Mouse (Mus musculus): ENCODE results near the gene Ifit1bl1.
"Not testable (repeated sequence)": the region's sequence is repeated elsewhere in the genome, so short reads cannot be mapped to it uniquely, and the experiment has no call there.

Gene Ifit1bl1

GRCm38 (mm10) chr19:34601888-34602287, at the start of gene Ifit1bl1:
Ifit1bl1 (minus strand) TSS chr19:34601956.
- DNase-seq (ENCODE audit: low spot score): peak; percentile 54

GRCm38 (mm10) chr19:34650997-34651396, 49.2 kb upstream of the Ifit1bl1 start:
- no peak for DNase-seq (ENCODE audit: low spot score)

- no peak for DNase-seq (ENCODE audit: low spot score)
Measured at GRCm38 (mm10) chr19:34650276-34650675, 48.5 kb upstream of the Ifit1bl1 start.

GRCm38 (mm10) chr19:34647630-34648029, 45.9 kb upstream of the Ifit1bl1 start:
- not testable (repeated sequence) for DNase-seq (ENCODE audit: low spot score)

GRCm38 (mm10) chr19:34642616-34643015, 40.9 kb upstream of the Ifit1bl1 start:
- no peak for DNase-seq (ENCODE audit: low spot score)

- DNase-seq (ENCODE audit: low spot score): peak; percentile 68
Measured at GRCm38 (mm10) chr19:34640623-34641022, 38.9 kb upstream of the Ifit1bl1 start, which contains the start of the genes Ifit1bl2 and Ifit1. Ifit1bl2 (minus strand) TSS chr19:34640743. Ifit1 (plus strand) TSS chr19:34640871.

GRCm38 (mm10) chr19:34636933-34637557, 35.3 kb upstream of the Ifit1bl1 start:
- peak; percentile 52 for DNase-seq (ENCODE audit: low spot score)

GRCm38 (mm10) chr19:34633484-34633883, 31.7 kb upstream of the Ifit1bl1 start:
- no peak for DNase-seq (ENCODE audit: low spot score)

GRCm38 (mm10) chr19:34631487-34631886, 29.7 kb upstream of the Ifit1bl1 start:
- no peak for DNase-seq (ENCODE audit: low spot score)

GRCm38 (mm10) chr19:34627496-34627895, 25.7 kb upstream of the Ifit1bl1 start:
- no peak for DNase-seq (ENCODE audit: low spot score)

- DNase-seq (ENCODE audit: low spot score): peak; percentile 53
Measured at GRCm38 (mm10) chr19:34624663-34625062, 22.9 kb upstream of the Ifit1bl1 start.

GRCm38 (mm10) chr19:34623781-34624180, 22.0 kb upstream of the Ifit1bl1 start:
- DNase-seq (ENCODE audit: low spot score): no peak

GRCm38 (mm10) chr19:34620871-34621270, 19.1 kb upstream of the Ifit1bl1 start:
- DNase-seq (ENCODE audit: low spot score): no peak

GRCm38 (mm10) chr19:34612243-34613001, 10.7 kb upstream of the Ifit1bl1 start:
- DNase-seq (ENCODE audit: low spot score): not testable (repeated sequence)

- DNase-seq (ENCODE audit: low spot score): not testable (repeated sequence)
Measured at GRCm38 (mm10) chr19:34610118-34610517, 8.4 kb upstream of the Ifit1bl1 start.

- peak; percentile 46 for DNase-seq (ENCODE audit: low spot score)
Measured at GRCm38 (mm10) chr19:34607237-34608051, 5.7 kb upstream of the Ifit1bl1 start, which contains the start of gene Ifit3b. Ifit3b (plus strand) TSS chr19:34607970.

- no peak for DNase-seq (ENCODE audit: low spot score)
Measured at GRCm38 (mm10) chr19:34605472-34605871, 3.7 kb upstream of the Ifit1bl1 start.

- DNase-seq (ENCODE audit: low spot score): peak; percentile 43
Measured at GRCm38 (mm10) chr19:34599250-34599649, 2.5 kb downstream of the Ifit1bl1 start.

GRCm38 (mm10) chr19:34598341-34598740, 3.4 kb downstream of the Ifit1bl1 start:
- DNase-seq (ENCODE audit: low spot score): no peak

- no peak for DNase-seq (ENCODE audit: low spot score)
Measured at GRCm38 (mm10) chr19:34596811-34597210, 4.9 kb downstream of the Ifit1bl1 start.

- DNase-seq (ENCODE audit: low spot score): not testable (repeated sequence)
Measured at GRCm38 (mm10) chr19:34594523-34594922, 7.2 kb downstream of the Ifit1bl1 start.

GRCm38 (mm10) chr19:34593456-34593855, 8.3 kb downstream of the Ifit1bl1 start:
- no peak for DNase-seq (ENCODE audit: low spot score)

Data from T-cell, adult 2 months (primary cell).